Mouse (Mus musculus) G1E (cell line): Measurements from ENCODE around the gene Gm21887.
A peak's percentile ranks its signal among the peaks of the same experiment; 100 is the strongest.
"Not testable (repeated sequence)": the region's sequence is repeated elsewhere in the genome, so short reads cannot be mapped to it uniquely, and the experiment has no call there.

Experiments
- CTCF ChIP-seq: IDR thresholded peaks from 2 replicates; pipeline ENCODE4 v1.5.1; 2012; ENCODE audit warnings: low read depth, low read length, inconsistent platforms, mixed read lengths
- GATA1 ChIP-seq: IDR thresholded peaks from 2 replicates; pipeline ENCODE4 v1.6.1; 2012; ENCODE audit warnings: borderline replicate concordance, low read length, inconsistent platforms, mixed read lengths
- POLR2AphosphoS5 ChIP-seq: IDR thresholded peaks from 2 replicates; pipeline ENCODE4 v1.6.1; 2012; ENCODE audit warnings: low read depth, low read length, inconsistent platforms; ENCODE audit not compliant: insufficient replicate concordance
- TAL1 ChIP-seq: conservative IDR thresholded peaks from 2 replicates; pipeline ENCODE4 v1.6.1; 2012; ENCODE audit warnings: low read depth, low read length, inconsistent platforms, mixed read lengths

GRCm38 (mm10) chrX:169992086-169992930 is 17.2 kb upstream of the Gm21887 start:
- not testable (repeated sequence) for TF ChIP-seq TAL1, GATA1
- TF ChIP-seq CTCF: 0 out of 2 replicates have a peak, but pooled peaks have one; percentile 20
- TF ChIP-seq POLR2AphosphoS5: peak; percentile 28; the same call in 1 of the 2 replicates
